Mouse (Mus musculus) cortical plate, adult 2 months (tissue): ENCODE measurements around the gene Ehmt2. TPM values are rescaled to one million over a fixed set of nuclear protein-coding genes. Genes with fewer than 3 reads are reported as not detected.

Experiments
- H3K27ac ChIP-seq: fragments of 200-500 bp; 2 replicates; pipeline ENCODE4 v1.5.1; 2012; ENCODE audit warnings: low read length, control low read depth, inconsistent platforms; ENCODE audit not compliant: insufficient read depth
- H3K4me1 ChIP-seq: fragments of 200-500 bp; 2 replicates; pipeline ENCODE4 v1.6.1; 2011; ENCODE audit warnings: low read length; ENCODE audit not compliant: control insufficient read depth, insufficient read depth
- H3K4me3 ChIP-seq: fragments of 200-500 bp; 2 replicates; pipeline ENCODE4 v1.5.1; 2011; ENCODE audit warnings: mild to moderate bottlenecking, low read length, control low read depth; ENCODE audit not compliant: insufficient read depth
- CTCF ChIP-seq: fragments of 200-500 bp; IDR thresholded peaks from 2 replicates; pipeline ENCODE4 v1.5.1; 2011; ENCODE audit warnings: mild to moderate bottlenecking, control low read depth, low read length; ENCODE audit not compliant: insufficient read depth; ENCODE audit errors: extremely low read depth
- POLR2A ChIP-seq: fragments of 200-500 bp; IDR thresholded peaks from 2 replicates; pipeline ENCODE4 v1.6.1; 2011; ENCODE audit warnings: mild to moderate bottlenecking, low read length, control low read depth; ENCODE audit not compliant: insufficient read depth; ENCODE audit errors: extremely low read depth
- polyA plus RNA-seq: library from polyadenylated mRNA; depleted of rRNA; stranded (reverse); fragments of >200 nt; gene quantifications from 2 replicates; pipeline ENCODE4 v1.2.3, GENCODE M21; 2012; rRNA removed

Ehmt2 gene
- polyA plus RNA-seq: 247 and 264 TPM in 2 replicates

- TF ChIP-seq POLR2A (peak; percentile 34; the same call in 1 of the 2 replicates), CTCF (no peak)
- H3K27ac ChIP-seq: peak within 1 kb of the TSS; percentile 84
- peaks cover 3% of the 10 kb centered on the region; the same call in 1 of the 2 replicates for H3K4me1 ChIP-seq
- H3K4me3 ChIP-seq: peak within 1 kb of the TSS; percentile 53
These were observed at the start of gene Ehmt2, which contains the start of gene C2 for GRCm38 (mm10) chr17:34898160-34898586. Gene Ehmt2, plus strand, starts transcription at chr17:34898469. Gene C2, minus strand, starts transcription at chr17:34898265.

GRCm38 (mm10) chr17:34849722-34850516 is 48.4 kb upstream of the Ehmt2 start, which contains the start of the genes Skiv2l and Nelfe:
Gene Skiv2l, minus strand, starts transcription at chr17:34850210.
Gene Nelfe, plus strand, starts transcription at chr17:34850391.
- TF ChIP-seq POLR2A (peak; percentile 33; the same call in 1 of the 2 replicates), CTCF (no peak)
- Histone ChIP-seq H3K27ac (no peak within 1 kb of the TSS), H3K4me3 (peak within 1 kb of the TSS; percentile 88), H3K4me1 (peaks cover 7% of the 10 kb centered on the region; the same call in 1 of the 2 replicates)

GRCm38 (mm10) chr17:34850517-34851125 is 47.6 kb upstream of the Ehmt2 start:
- peaks cover 7% of the 10 kb centered on the region; the same call in 1 of the 2 replicates for H3K4me1 ChIP-seq
- peak overlapping the region; percentile 88 for H3K4me3 ChIP-seq
- TF ChIP-seq CTCF (no peak), POLR2A (no peak)
- no peak overlapping the region for H3K27ac ChIP-seq

GRCm38 (mm10) chr17:34853511-34853910 is 44.8 kb upstream of the Ehmt2 start:
- Histone ChIP-seq H3K27ac (no peak overlapping the region), H3K4me1 (peaks cover 7% of the 10 kb centered on the region; the same call in 1 of the 2 replicates), H3K4me3 (no peak overlapping the region)
- no peak for TF ChIP-seq CTCF
- no peak for TF ChIP-seq POLR2A

GRCm38 (mm10) chr17:34854761-34855160 is 43.5 kb upstream of the Ehmt2 start:
- Histone ChIP-seq H3K4me1 (peaks cover 4% of the 10 kb centered on the region; the same call in 1 of the 2 replicates), H3K27ac (no peak overlapping the region), H3K4me3 (no peak overlapping the region)
- TF ChIP-seq CTCF (no peak), POLR2A (no peak)

- TF ChIP-seq POLR2A (no peak), CTCF (peak; percentile 60)
- no peak overlapping the region for H3K27ac ChIP-seq
- H3K4me1 ChIP-seq: peaks cover 4% of the 10 kb centered on the region; the same call in 1 of the 2 replicates
- H3K4me3 ChIP-seq: no peak overlapping the region
These were observed 42.4 kb upstream of the Ehmt2 start for GRCm38 (mm10) chr17:34855825-34856224.

- no peak overlapping the region for H3K4me3 ChIP-seq
- no peak overlapping the region for H3K27ac ChIP-seq
- TF ChIP-seq POLR2A (no peak), CTCF (no peak)
- H3K4me1 ChIP-seq: no peaks in the 10 kb centered on the region
These were observed 39.6 kb upstream of the Ehmt2 start for GRCm38 (mm10) chr17:34858670-34859069.

- TF ChIP-seq POLR2A (no peak), CTCF (no peak)
- Histone ChIP-seq H3K27ac (no peak overlapping the region), H3K4me3 (no peak overlapping the region), H3K4me1 (no peaks in the 10 kb centered on the region)
These were observed 37.8 kb upstream of the Ehmt2 start for GRCm38 (mm10) chr17:34860514-34860913.

- Histone ChIP-seq H3K4me3 (no peak overlapping the region), H3K4me1 (no peaks in the 10 kb centered on the region), H3K27ac (no peak overlapping the region)
- TF ChIP-seq CTCF: no peak
- TF ChIP-seq POLR2A: no peak
These were observed 36.4 kb upstream of the Ehmt2 start for GRCm38 (mm10) chr17:34861704-34862415.
